Mouse (Mus musculus) megakaryocyte, embryonic 14.5 days (primary cell): ENCODE data around the gene Actb. TPM values are rescaled to one million over a fixed set of nuclear protein-coding genes. Genes with fewer than 3 reads are reported as not detected.

ENCODE experiments used
- H3K27me3 ChIP-seq: replicated peaks from 2 replicates; pipeline ENCODE3; 2012; ENCODE audit warnings: inconsistent platforms
- H3K36me3 ChIP-seq: replicated peaks from 2 replicates; pipeline ENCODE3; 2012; ENCODE audit warnings: low read length, inconsistent platforms, mixed read lengths
- H3K4me1 ChIP-seq: 2 replicates; pipeline ENCODE4 v1.6.1; 2012; ENCODE audit warnings: inconsistent platforms
- H3K4me3 ChIP-seq: replicated peaks from 2 replicates; pipeline ENCODE3; 2012; ENCODE audit warnings: moderate library complexity, mild to moderate bottlenecking, inconsistent platforms
- H3K9me3 ChIP-seq: 2 replicates; pipeline ENCODE4 v1.6.1; 2012; ENCODE audit warnings: inconsistent platforms
- FLI1 ChIP-seq: IDR thresholded peaks from 2 replicates; pipeline ENCODE4 v1.6.1; 2012; ENCODE audit warnings: low read length, inconsistent platforms, mixed read lengths
- GATA1 ChIP-seq: IDR thresholded peaks from 3 replicates; pipeline ENCODE4 v1.6.1; 2012; ENCODE audit warnings: mixed read lengths, low read length, inconsistent platforms, borderline replicate concordance
- polyA plus RNA-seq: library from polyadenylated mRNA; stranded (reverse); fragments of >175 nt; gene quantifications from 2 replicates; pipeline ENCODE4 v1.2.3, GENCODE M21; 2012; ENCODE audit warnings: low replicate concordance; ENCODE audit not compliant: insufficient read depth

Actb gene
- polyA plus RNA-seq, 1 experiment, result 9,487 TPM

- H3K27me3 ChIP-seq, result no peaks in the 10 kb centered on the region
- no peak overlapping the region for H3K4me3 ChIP-seq
- TF ChIP-seq FLI1 (no peak), GATA1 (no peak)
- no peaks in the 10 kb centered on the region for H3K36me3 ChIP-seq
- no peaks in the 10 kb centered on the region for H3K9me3 ChIP-seq
- peaks cover 76% of the 10 kb centered on the region for H3K4me1 ChIP-seq
These were observed 15.7 kb upstream of the Actb start for GRCm38 (mm10) chr5:142922251-142922650.

GRCm38 (mm10) chr5:142921074-142921459 is 14.5 kb upstream of the Actb start:
- H3K27me3 ChIP-seq, result no peaks in the 10 kb centered on the region
- peak overlapping the region; percentile 89 for H3K4me3 ChIP-seq
- H3K9me3 ChIP-seq, result no peaks in the 10 kb centered on the region
- H3K36me3 ChIP-seq, result no peaks in the 10 kb centered on the region
- H3K4me1 ChIP-seq, result peaks cover 75% of the 10 kb centered on the region
- TF ChIP-seq GATA1, result no peak
- TF ChIP-seq FLI1, result no peak

- Histone ChIP-seq H3K4me1 (peaks cover 69% of the 10 kb centered on the region), H3K36me3 (no peaks in the 10 kb centered on the region), H3K4me3 (peak overlapping the region; percentile 89), H3K9me3 (no peaks in the 10 kb centered on the region), H3K27me3 (no peaks in the 10 kb centered on the region)
- TF ChIP-seq GATA1, result no peak
- no peak; the same call in 1 of the 2 replicates for TF ChIP-seq FLI1
These were observed 13.9 kb upstream of the Actb start for GRCm38 (mm10) chr5:142920311-142921073.

GRCm38 (mm10) chr5:142917402-142917801 is 10.8 kb upstream of the Actb start:
- Histone ChIP-seq H3K27me3 (no peaks in the 10 kb centered on the region), H3K4me1 (peaks cover 55% of the 10 kb centered on the region), H3K9me3 (no peaks in the 10 kb centered on the region), H3K36me3 (no peaks in the 10 kb centered on the region), H3K4me3 (no peak overlapping the region)
- TF ChIP-seq GATA1 (no peak), FLI1 (no peak)

GRCm38 (mm10) chr5:142916593-142916992 is 10.0 kb upstream of the Actb start:
- Histone ChIP-seq H3K4me1 (peaks cover 55% of the 10 kb centered on the region), H3K4me3 (no peak overlapping the region), H3K36me3 (no peaks in the 10 kb centered on the region), H3K27me3 (no peaks in the 10 kb centered on the region), H3K9me3 (no peaks in the 10 kb centered on the region)
- TF ChIP-seq GATA1 (no peak), FLI1 (no peak)

GRCm38 (mm10) chr5:142915231-142915630 is 8.7 kb upstream of the Actb start:
- Histone ChIP-seq H3K4me1 (peaks cover 53% of the 10 kb centered on the region), H3K4me3 (no peak overlapping the region), H3K9me3 (no peaks in the 10 kb centered on the region), H3K27me3 (no peaks in the 10 kb centered on the region), H3K36me3 (no peaks in the 10 kb centered on the region)
- TF ChIP-seq FLI1 (no peak), GATA1 (no peak)

- H3K4me3 ChIP-seq, result no peak overlapping the region
- no peaks in the 10 kb centered on the region for H3K9me3 ChIP-seq
- H3K27me3 ChIP-seq, result no peaks in the 10 kb centered on the region
- H3K4me1 ChIP-seq, result peaks cover 67% of the 10 kb centered on the region
- H3K36me3 ChIP-seq, result no peaks in the 10 kb centered on the region
- no peak for TF ChIP-seq FLI1
- TF ChIP-seq GATA1, result no peak
These were observed 6.2 kb upstream of the Actb start for GRCm38 (mm10) chr5:142912739-142913138.

GRCm38 (mm10) chr5:142912320-142912719 is 5.8 kb upstream of the Actb start:
- no peak for TF ChIP-seq GATA1
- TF ChIP-seq FLI1, result no peak
- H3K9me3 ChIP-seq, result no peaks in the 10 kb centered on the region
- H3K27me3 ChIP-seq, result no peaks in the 10 kb centered on the region
- H3K4me3 ChIP-seq, result no peak overlapping the region
- peaks cover 70% of the 10 kb centered on the region for H3K4me1 ChIP-seq
- no peaks in the 10 kb centered on the region for H3K36me3 ChIP-seq

GRCm38 (mm10) chr5:142911629-142912028 is 5.1 kb upstream of the Actb start:
- Histone ChIP-seq H3K9me3 (no peaks in the 10 kb centered on the region), H3K4me3 (peak overlapping the region; percentile 26), H3K4me1 (peaks cover 69% of the 10 kb centered on the region), H3K36me3 (no peaks in the 10 kb centered on the region), H3K27me3 (no peaks in the 10 kb centered on the region)
- TF ChIP-seq GATA1, result no peak
- TF ChIP-seq FLI1, result no peak

- Histone ChIP-seq H3K4me3 (peak overlapping the region; percentile 85), H3K27me3 (no peaks in the 10 kb centered on the region), H3K9me3 (no peaks in the 10 kb centered on the region), H3K36me3 (peaks cover 12% of the 10 kb centered on the region), H3K4me1 (peaks cover 69% of the 10 kb centered on the region)
- TF ChIP-seq FLI1 (no peak), GATA1 (no peak)
These were observed 3.2 kb upstream of the Actb start for GRCm38 (mm10) chr5:142909576-142910278.
